Mouse (Mus musculus) CH12F3 (cell line): ENCODE data around the gene Tfpt.

ENCODE experiments used
- in situ Hi-C: fragments of 300-500 bp; cut with MboI; formaldehyde crosslinking; loops from 2 replicates; pipeline ENCODE4 v1.14.3; 2020; ENCODE audit warnings: low sequenced_read_pairs

Tfpt gene

DNA sequence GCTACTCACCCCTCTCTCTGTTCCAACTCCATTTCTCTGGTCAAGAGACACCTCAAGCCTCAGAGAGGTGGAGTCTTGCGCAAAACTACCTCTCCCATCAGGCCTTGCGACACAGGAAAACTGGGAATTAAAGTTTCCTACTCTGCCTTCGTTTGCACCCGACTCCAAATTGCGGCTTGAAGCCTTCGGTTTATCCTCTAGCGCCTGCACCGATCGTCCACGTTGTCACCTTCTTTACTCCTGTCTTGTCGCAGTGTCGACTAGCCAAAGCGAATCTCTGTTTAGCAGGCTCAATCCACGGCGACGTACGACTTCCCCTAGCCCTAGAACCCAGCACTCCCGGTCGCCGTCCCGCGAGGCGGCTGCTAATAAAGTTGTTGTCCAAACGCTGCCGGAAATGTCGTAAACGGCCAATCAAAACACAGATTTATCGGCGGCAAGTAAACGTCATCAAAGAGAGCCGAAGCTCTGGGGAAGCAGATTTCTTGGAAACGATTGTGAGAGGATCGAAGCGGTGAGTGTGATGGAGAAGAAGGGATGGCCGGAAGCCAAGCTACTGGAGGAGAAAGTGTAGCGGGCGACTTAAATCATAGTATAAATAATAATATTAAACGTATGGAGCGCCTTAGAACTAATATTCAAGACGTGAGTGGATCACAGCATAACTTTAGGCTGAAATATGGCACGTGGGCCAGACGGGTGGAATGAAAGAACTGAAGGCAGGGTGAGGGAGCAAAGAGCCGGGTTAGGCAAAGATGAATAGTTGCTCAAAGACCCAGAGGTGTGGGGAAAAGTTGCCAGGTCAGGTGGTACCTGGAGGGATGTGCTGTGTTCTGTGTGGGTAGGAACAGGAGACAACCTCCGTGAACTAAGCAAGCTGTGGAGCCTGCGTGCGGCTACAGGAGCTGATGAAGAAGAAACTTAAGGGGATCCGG lies at the start of gene Tfpt, which contains the start of gene Prpf31:
TSS of gene Tfpt (minus strand) at position 387 of the 935 bp plus-strand sequence.
TSS of gene Prpf31 (plus strand) at position 443 of the 935 bp plus-strand sequence.
- in situ Hi-C loops, result no loop called here

DNA sequence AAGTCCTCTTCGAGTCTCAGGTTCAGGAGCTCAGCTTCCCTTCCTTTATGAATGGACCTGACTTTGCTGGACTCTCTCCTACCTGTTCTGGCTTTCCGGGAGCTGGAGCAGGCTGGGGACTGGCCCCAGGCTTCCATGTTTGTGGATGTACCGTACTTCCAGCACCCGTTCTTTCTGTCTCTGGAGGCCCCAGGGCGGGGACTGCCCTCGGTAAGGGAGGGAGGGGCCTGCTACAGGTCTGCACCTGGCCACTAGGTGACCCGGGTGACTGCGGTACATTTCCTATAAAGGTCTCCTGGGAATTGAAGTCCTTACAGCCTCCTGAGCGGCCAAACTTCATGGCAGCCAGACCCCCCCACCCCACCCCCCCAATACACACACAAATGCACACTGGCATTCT lies 47.6 kb upstream of the Tfpt start, which contains the start of gene Tmc4:
TSS of gene Tmc4 (minus strand) at position 212 of the 400 bp plus-strand sequence.
- in situ Hi-C loops, result no loop called here

DNA sequence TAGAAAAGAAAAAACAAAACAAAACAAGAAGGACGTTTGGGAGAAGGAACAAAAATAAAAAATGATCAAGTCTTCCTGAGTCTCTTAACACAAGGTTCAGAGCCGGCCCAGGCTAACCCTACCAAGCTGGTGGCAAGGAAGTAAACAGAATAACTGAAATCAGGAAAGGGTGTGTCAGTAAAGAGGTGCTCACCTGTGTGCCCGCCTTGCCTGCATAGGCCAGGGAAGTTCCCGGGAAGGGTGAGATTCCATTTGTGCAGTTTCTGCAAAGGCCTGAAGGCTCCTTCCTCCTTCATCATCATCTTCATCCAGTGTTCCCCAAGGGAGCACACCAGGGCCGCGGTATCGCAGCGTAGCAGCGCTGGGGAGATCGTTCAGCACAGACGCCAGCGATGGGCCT lies 46.6 kb upstream of the Tfpt start:
- in situ Hi-C loops, result no loop called here

DNA sequence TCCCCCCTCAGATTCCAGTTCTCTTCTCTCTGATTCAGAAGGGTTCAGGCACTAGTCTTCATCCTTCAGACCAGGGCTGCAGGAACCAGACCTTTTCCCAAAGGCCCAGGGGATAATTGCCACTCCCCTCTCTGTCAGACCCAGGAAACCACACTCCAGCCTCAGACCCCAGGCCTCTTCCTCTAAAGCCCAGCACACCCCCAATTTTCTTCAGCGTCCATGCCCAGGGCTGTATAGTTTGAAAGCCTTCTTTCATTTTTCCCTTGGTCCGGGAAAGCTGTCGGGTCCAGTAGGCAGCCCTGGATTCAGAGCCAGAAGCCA lies 45.5 kb upstream of the Tfpt start:
- in situ Hi-C loops, result no loop called here

DNA sequence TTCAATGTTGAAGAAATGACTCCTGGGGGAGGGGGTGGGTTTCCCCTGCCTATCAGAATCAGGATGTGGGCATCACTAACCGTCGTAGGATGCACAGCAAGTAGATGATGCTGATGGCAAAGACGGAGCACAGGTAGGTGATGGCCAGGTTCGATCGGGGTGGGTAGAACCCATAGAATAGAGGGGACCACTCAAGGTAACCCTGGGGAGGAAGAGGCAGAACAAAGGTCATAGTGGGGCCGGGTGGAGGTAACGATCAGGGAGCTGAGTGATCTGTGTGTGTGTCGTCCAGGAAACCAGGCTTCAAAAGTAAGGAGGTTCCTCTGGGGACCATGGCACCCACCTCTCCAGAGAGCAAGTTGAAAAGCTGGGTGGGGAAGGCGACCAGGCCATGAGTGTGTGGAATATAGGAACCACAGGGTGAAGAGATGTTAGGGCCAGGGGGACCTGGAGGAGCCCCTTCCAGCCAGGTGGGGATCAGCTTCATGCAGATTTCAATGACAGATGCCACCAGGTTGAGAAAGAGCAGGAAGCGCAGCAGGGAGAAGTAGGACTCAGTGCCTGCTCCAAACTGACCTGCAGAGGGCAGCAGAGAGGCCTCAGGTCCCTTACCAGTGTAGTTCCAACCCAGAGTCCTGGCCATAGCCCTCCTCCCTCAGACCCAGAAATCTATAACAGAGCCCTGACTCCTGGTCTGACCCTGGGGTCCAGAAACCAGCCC lies 44.9 kb upstream of the Tfpt start:
- in situ Hi-C loops, result no loop called here

DNA sequence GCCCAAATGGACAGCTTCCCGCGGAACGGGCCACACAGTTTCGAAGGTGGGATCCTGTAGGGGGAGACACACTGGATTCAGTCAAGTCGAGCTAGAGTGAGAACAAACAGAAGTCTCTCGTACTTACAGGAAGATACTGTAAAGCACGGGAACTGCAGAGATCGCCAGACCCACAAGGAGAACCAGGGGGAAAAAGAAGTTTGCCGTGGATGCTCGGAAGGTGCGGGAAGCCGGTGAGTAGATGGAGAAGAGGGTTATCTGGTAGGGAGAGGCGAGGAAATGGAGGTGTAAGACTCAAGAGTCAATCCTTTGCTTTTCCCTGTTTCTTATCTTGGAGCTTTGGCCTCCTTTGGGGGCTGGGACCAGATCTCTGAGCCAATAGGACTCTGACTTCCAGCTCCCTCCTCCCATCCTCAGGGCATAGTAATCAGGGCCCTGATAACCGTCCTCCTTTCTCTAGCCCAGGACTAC lies 37.2 kb upstream of the Tfpt start:
- in situ Hi-C loops, result no loop called here

DNA sequence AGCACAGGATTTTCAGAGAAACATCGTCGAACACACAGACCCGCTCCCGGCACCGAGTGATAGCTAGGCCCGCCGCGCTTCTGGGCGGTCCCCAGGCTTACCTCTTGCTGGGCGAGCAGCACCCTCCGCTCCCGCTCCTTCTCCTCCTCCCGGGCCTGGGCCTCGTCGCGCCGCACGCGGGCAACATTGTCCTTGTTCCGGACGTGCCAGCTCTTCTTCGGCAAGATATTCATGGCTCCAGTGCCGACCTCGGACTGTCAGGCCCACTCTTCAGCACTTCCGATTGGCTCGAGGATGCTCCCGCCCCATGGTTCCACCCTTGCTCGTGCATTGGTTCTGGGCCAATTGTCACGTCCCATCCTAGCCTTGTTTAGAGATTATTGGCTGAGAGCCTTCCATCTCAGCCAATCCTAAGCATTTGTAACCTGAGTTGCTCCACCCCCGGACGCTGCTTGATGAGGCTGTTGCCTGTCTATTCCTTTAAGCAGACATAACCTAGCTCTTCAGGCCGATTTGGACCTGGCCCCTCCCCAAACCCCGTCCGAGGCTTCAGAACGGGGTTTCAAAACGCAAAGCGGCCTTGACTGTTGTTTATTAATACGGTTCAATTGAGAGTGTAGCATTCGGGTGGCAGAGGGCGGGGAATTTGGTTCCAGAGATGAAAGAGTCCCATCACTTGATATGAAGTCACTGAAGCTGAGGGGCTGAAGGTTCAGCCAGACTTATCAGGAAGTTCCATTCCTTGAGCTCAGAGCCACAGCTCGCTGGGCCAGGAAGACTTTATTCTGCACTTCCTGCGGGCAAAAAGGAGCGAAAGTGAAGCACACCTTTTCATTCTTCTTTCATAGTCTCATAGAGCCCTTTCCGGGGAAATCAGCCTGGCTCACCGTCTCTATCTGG lies 35.7 kb upstream of the Tfpt start, which contains the start of gene Leng1:
TSS of gene Leng1 (minus strand) at position 626 of the 900 bp plus-strand sequence.
- in situ Hi-C loops, result no loop called here

DNA sequence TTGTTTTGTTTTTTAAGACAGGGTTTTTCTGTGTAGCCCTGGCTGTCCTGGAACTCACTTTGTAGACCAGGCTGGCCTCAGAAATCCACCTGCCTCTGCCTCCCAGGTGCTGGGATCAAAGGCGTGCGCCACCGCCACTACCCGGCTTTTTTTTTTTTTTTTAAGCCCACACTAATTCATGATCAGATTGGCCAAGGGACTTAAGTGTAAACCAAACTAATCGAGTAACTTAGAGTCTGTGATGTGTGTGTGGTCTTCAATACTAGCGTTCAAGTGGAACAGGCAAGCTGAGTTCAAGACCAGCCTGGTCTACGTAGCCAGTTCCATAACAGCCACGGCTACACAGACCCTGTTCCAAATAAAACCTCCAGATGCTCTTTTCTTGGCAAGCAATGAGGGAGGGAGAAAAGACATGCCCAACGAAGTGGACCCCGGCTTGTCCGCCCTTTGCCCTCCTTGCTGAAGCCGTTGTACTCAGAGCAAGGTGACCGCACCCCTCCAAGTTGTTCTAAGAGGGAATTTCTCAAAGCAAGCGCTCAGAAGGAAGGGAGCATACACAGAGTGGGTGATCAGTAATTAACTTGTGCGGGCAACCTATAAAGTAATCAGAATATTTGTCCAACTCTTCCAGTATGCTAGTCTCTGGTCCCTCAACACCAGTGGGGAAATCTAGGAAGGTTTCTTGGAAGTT lies 34.9 kb upstream of the Tfpt start:
- in situ Hi-C loops, result no loop called here

DNA sequence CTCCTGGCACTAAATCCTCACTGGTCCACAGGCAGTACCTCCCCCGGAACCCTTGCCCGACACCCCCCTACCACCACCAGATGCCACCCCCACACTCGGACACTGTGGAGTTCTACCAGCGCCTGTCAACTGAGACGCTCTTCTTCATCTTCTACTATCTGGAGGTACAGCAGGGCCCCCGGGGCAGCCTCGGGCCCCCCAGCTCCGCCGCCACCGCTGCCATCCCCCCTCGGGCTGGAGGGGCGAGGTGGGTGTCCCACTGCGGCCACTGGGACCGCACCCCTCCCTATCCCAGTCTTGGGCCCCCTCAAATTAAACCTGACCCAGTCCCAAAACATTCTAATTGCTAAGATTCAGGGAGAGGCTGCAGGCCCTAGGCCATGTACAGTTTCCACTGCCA lies 28.8 kb upstream of the Tfpt start:
- in situ Hi-C loops, result no loop called here

DNA sequence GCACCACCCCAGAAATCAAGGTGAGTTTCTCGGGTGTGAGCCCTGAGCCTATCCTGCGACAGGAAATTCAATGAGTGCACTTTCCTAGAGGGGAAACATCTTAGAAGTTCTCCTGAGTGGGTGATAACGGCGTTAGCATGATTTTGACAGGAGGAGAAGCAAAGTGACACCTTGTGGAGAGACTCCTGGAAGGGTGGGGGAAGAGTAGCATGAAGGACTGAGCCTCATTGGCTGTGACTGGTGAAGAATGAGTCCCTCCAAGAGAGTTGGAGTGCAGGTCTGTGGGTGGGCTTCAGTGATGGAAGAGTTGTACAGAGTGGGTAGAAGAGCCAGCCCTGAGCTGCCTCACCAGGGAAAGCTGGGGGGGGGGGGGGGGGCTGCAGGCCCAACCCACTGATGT lies 27.2 kb upstream of the Tfpt start:
- in situ Hi-C loops, result no loop called here

DNA sequence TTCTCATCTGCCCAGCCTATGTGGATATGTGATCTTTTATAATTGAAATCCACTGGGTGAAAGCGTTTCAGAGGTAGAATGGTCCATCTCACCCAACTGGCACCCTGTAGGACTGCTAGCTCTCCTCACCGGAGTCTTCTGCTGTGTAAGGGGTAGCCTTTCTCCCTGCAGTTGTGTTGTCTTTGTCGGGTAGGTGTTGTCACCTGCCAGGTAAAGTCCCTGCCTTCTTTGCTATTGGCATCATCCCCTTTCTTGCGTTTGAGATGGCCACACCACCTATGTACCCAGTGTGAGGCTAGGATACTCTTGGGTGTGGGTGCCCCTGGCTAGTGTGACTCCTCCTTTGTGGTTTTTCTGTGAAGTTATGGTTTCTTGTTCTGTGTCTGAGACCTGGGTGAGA lies 16.9 kb upstream of the Tfpt start:
- in situ Hi-C loops, result no loop called here

DNA sequence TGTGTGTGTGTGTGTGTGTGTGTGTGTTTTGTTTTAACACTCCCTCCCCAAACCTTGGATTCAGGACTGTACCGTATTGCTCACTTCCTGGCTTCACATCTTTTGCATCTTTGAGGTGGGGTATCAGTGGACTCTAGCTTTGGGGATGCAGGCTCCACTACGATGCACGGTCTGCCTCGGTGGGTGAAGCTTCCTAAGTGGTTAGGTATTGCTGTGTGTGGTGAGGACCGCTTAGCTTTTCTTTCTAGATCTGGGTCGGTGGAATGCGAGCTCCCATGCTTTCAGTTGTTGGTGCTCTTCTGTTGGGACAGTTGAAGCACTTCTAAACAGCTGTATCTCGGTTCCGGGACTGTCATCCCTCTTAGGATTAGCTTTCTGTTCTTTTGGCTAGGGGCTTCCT lies 16.5 kb upstream of the Tfpt start:
- in situ Hi-C loops, result no loop called here

DNA sequence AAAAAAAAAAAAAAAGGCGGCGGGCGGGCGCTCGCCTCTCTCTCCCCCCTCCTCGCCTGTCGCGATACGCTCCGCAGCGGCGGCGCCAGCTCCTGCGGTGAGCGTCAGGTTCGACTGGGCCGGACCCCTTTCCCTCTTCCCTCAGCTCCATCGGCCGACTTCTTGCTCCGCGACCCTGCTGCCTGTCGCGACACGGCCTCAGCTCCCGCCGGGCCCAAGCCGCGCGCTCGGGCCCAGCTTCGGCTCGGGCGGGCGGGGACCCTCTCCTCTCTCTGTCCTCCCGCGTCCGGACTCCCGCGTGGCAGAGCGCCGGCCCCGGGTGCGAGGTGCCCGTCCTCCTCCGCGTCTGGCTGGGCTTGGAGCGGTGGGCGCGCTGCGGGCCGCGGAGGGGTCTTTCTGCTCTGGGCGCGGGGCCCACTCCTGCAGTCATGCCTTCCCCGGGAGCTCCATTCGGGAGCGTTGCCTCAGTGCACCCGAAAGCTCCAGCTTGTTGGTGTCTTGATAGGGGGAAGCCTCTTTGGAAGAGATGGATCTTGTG lies 15.8 kb upstream of the Tfpt start:
- in situ Hi-C loops, result no loop called here

DNA sequence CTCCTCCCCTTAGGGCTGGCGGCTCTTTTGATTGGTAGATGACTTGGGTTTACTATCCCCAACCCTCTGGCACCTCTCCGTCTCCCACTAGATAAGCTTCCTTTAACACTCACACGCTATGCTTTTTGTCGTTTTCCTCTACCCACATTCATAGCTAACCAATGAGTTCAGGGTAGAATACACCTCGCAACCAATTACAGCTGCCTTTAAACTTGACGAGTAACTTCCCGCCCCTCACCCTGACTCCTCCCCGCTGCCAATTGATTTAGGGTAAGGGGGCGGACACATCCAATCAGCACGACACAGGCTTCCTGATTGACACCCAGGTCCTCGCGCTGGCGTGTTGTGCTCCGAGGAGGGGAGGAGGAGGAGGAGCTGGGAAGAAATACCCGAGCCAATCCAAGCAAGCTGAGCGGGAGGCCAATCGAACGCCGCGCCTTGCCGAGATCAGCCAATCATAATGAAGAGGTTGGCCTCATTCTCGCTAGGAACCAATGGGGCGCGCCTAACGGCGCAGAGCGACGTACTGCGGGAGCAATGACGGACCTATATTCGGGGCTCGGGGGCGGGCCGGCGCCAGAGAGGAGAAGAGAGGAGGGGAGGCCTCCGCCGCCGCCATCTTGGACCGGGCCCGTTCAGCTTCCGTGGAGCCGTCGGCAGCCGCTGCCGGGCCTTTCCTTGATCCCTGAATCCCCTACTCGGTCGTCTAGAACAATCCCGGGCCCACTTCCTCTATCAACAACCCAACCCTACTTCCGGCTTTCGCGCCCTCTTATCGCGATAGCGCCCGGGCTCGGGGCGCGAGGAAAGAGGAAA lies 15.2 kb upstream of the Tfpt start, which contains the start of gene Cnot3:
TSS of gene Cnot3 (plus strand) at position 597 of the 816 bp plus-strand sequence.
- in situ Hi-C loops, result no loop called here

DNA sequence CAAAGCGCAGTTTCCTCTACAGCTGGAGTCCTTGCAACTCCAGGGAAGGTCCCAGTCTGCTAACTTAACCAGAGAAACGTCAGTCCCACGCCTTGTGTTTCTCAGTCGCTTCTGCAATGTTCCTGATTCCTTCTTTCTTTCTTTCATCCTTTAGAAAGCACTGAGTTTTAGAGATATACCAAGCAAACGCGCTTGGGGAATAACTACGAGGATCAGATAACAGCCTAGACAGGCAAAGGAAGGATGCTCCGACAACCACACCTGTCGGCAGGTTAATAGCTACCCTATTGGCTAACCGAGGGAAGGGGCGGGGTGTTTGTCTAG lies 14.6 kb upstream of the Tfpt start:
- in situ Hi-C loops, result no loop called here

DNA sequence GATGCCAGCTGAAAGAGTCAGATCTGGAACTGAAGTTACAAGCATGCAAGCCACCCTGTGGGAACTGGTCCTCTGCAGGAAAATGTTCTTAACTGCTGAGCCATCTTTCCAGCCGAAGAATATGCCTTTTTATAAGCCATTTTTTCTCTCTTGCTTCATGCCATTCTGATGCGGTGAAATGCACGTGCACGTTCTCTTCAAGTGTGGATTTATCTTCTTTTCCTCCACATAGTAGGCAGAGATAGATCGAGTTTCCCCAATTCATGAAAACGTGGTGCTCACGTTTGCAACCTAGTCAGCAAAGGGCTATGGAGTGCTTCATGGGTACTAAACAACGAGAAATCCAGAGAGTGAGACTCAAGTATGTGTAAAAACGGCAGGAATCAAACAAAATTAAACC lies 14.1 kb upstream of the Tfpt start:
- in situ Hi-C loops, result no loop called here

DNA sequence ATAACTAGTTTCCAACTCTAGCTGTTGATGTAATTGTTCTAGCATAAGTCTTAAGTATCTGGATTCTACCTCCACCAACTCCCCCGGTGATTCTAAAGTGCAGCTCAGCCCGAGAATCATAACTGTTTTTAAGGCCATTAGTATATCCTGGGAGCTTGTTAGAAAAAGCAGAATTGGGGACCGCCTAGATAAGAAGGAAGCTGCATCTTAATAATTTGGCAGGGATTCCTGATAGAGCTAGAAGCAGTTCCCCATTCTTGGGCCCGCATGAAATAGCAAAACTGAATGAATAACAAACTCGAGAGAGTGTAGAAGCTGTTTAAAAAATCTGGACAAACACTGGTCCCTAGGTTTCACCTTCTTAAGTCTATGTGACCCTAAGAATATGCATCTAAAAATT lies 13.7 kb upstream of the Tfpt start:
- in situ Hi-C loops, result no loop called here

DNA sequence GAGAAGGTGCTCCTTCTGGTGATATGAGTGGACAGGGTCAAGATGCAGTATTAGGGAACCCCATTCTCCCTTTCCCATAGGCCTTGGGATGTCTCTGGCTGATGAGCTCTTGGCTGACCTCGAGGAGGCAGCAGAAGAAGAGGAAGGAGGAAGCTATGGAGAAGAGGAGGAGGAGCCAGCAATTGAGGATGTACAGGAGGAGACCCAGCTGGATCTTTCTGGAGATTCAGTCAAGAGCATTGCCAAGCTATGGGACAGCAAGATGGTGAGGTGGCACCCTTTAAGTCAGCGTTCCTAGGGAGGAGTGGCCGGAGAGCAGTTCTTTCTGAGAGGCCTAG lies 718 bp upstream of the Tfpt start:
- in situ Hi-C loops, result no loop called here

DNA sequence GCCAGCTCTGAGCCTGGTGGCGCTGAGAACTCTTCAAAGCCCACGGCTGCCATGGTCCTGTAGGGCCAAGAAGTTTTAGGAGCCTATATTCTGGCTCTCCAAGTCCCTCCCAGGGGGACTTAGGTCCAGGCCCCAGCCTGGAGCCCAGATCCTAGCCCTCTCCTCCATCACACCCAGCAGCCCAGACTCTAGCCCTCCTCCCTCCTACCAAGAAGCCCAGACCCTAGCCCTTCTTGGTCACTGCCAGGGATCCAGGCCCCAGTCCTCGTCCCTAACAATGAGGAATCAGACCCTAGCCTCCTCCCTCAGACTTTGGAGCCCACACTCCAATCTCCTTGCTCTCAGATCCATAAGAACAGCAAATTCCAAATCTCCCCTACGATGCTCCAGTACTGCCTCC lies 699 bp downstream of the Tfpt start:
- in situ Hi-C loops, result no loop called here
